Mouse (Mus musculus) cerebellum, adult 11-12 months (tissue): Measurements from ENCODE around the gene Rims1.

Experiments
- DNase-seq: peaks from one replicate; pipeline ENCODE4 v3.0.0; 2022

Rims1 gene

GRCm38 (mm10) chr1:22320941-22321676, 484.7 kb downstream of the Rims1 start:
- DNase-seq, result no peak

- no peak for DNase-seq
Measured at GRCm38 (mm10) chr1:22315537-22315936, 490.3 kb downstream of the Rims1 start.

GRCm38 (mm10) chr1:22311471-22311870, 494.3 kb downstream of the Rims1 start:
- DNase-seq, result no peak

GRCm38 (mm10) chr1:22306519-22306918, 499.3 kb downstream of the Rims1 start:
- DNase-seq, result no peak

GRCm38 (mm10) chr1:22305932-22306331, 499.9 kb downstream of the Rims1 start:
- no peak for DNase-seq

GRCm38 (mm10) chr1:22293953-22294352, 511.8 kb downstream of the Rims1 start:
- no peak for DNase-seq

GRCm38 (mm10) chr1:22293310-22293709, 512.5 kb downstream of the Rims1 start:
- no peak for DNase-seq

- no peak for DNase-seq
Measured at GRCm38 (mm10) chr1:22286807-22287206, 519.0 kb downstream of the Rims1 start.

GRCm38 (mm10) chr1:22279954-22280353, 525.8 kb downstream of the Rims1 start:
- no peak for DNase-seq

GRCm38 (mm10) chr1:22274081-22274480, 531.7 kb downstream of the Rims1 start:
- no peak for DNase-seq

GRCm38 (mm10) chr1:22270131-22270530, 535.7 kb downstream of the Rims1 start:
- DNase-seq, result no peak

GRCm38 (mm10) chr1:22268581-22269359, 537.0 kb downstream of the Rims1 start:
- peak; percentile 51 for DNase-seq

- DNase-seq, result no peak
Measured at GRCm38 (mm10) chr1:22266491-22266890, 539.3 kb downstream of the Rims1 start.

- DNase-seq, result no peak
Measured at GRCm38 (mm10) chr1:22265528-22265927, 540.3 kb downstream of the Rims1 start.

- no peak for DNase-seq
Measured at GRCm38 (mm10) chr1:22262169-22262950, 543.4 kb downstream of the Rims1 start.

GRCm38 (mm10) chr1:22261702-22262101, 544.1 kb downstream of the Rims1 start:
- peak; percentile 49 for DNase-seq

- DNase-seq, result no peak
Measured at GRCm38 (mm10) chr1:22260291-22260690, 545.5 kb downstream of the Rims1 start.

- DNase-seq, result no peak
Measured at GRCm38 (mm10) chr1:22258356-22258755, 547.4 kb downstream of the Rims1 start.

- DNase-seq, result no peak
Measured at GRCm38 (mm10) chr1:22254278-22254677, 551.5 kb downstream of the Rims1 start.

- DNase-seq, result no peak
Measured at GRCm38 (mm10) chr1:22252873-22253272, 552.9 kb downstream of the Rims1 start.

- no peak for DNase-seq
Measured at GRCm38 (mm10) chr1:22248898-22249386, 556.9 kb downstream of the Rims1 start.

- no peak for DNase-seq
Measured at GRCm38 (mm10) chr1:22245748-22246147, 560.0 kb downstream of the Rims1 start.
